10 mouse cellular contexts compared by ENCODE assay signal in the genomic region with DNA sequence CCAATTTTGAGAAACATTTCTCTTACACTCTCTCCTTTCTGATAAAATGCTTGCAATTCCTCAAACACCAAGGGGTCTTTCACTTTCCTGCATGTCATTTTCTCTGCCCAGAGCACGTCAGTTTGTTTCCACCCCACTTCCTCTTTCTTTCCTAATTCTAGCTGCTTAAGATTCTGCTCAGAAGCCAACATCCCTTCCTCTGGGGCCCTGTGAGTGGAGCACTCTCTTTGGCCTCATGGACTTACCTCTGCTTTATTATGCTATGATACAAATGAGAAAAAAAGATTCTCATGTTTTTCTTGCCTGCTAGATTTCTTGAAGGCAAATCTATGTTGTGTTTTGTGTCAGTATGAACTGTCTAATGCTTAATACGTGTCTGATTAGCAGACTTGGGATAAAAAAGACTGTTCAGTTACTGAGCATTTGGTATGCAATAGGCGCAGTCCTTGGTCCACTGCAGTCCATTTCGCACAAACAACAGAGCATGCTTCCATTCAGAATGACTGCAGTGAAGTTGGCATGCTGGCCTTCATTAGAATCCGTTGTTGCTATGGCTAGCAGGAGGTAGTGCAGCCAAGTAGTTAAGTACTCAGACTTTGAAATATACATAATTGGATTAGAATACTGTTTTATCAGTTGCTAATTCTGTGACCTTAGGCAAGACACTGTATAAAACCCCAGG.
A peak's percentile ranks its signal among the peaks of the same experiment; 100 is the strongest.
DNase-seq lines count a peak whose midpoint lies in the region; ATAC-seq lines count a peak whose summit lies in the region.
"Had no signal": no experiment of that assay in that cellular context is flagged by ENCODE, and none has a peak within 500 bp of the region (broad histone marks: within the 10 kb centered on the region; RNA-seq: fewer than 3 reads in every experiment).

No protein-coding gene starts in this region.

- no peak overlapping the region for H3K9ac ChIP-seq in hindbrain, embryonic 16.5 days (ENCODE audit: low read depth, low read length)
- H3K9ac ChIP-seq: liver, embryonic 14.5 days had no signal

- H3K4me2 ChIP-seq in hindbrain, embryonic 16.5 days (ENCODE audit: low read length), result no peak overlapping the region

- ATAC-seq in hindbrain, embryonic 16.5 days, result peak; percentile 95

- H3K27me3 ChIP-seq in hindbrain, embryonic 16.5 days (replicated peaks; ENCODE audit: control insufficient read depth, insufficient read depth, low read length), result no peaks in the 10 kb centered on the region

- peaks cover 7% of the 10 kb centered on the region for H3K4me1 ChIP-seq in hindbrain, embryonic 16.5 days (ENCODE audit: control insufficient read depth, insufficient read depth, low read depth, low read length)

- H3K36me3 ChIP-seq in hindbrain, embryonic 16.5 days (ENCODE audit: control insufficient read depth, insufficient read depth, low read length), result no peaks in the 10 kb centered on the region

- H3K9me3 ChIP-seq in hindbrain, embryonic 16.5 days (ENCODE audit: control insufficient read depth, low read length), result no peaks in the 10 kb centered on the region

- peak; percentile 20 to 21 for DNase-seq in frontal cortex, postnatal 10 days (ENCODE audit: low spot score in 2 of 2)
- no peak for DNase-seq in frontal cortex, postnatal 25 days (ENCODE audit: low spot score in 2 of 2)
- DNase-seq in spleen, postnatal 36 days (ENCODE audit: low spot score in 2 of 2), result peak; percentile 26 to 40
- DNase-seq in spleen, adult 18-20 months, result no peak
- no peak for DNase-seq in adrenal gland, postnatal 4 days (ENCODE audit: low spot score in 2 of 2)
- no peak for DNase-seq in adrenal gland, postnatal 36 days
- DNase-seq in c-Kit-positive CD71-positive TER-119-positive erythroid progenitor cells, embryonic 14.5 days (ENCODE audit: low spot score), result no peak
- DNase-seq: right cerebral cortex, postnatal 25 days had no signal

- H3K4me3 ChIP-seq in hindbrain, embryonic 16.5 days (ENCODE audit: low read length), result no peak overlapping the region

- H3K27ac ChIP-seq in hindbrain, embryonic 16.5 days (ENCODE audit: low read depth, low read length), result peak overlapping the region; percentile 60
- H3K27ac ChIP-seq: liver, embryonic 14.5 days had no signal

- WGBS in hindbrain, embryonic 16.5 days, result 32% methylated on average over 5 of the region's 5 CpGs

Comparison
In these comparisons a context has a peak if more than half of its experiments do, and no peak if none do; other contexts are left out.
1. DNase-seq: peak in frontal cortex, postnatal 10 days (2 of 2) and spleen, postnatal 36 days (2 of 2); none in frontal cortex, postnatal 25 days (0 of 2), spleen, adult 18-20 months (0 of 2), adrenal gland, postnatal 4 days (0 of 2), adrenal gland, postnatal 36 days (0 of 2) and c-Kit-positive CD71-positive TER-119-positive erythroid progenitor cells, embryonic 14.5 days (single experiment).